Mouse (Mus musculus) Patski (cell line): ENCODE results near the gene Ap1g2. TPM values are rescaled to one million over a fixed set of nuclear protein-coding genes. Genes with fewer than 3 reads are reported as not detected.

Experiments
- ATAC-seq: fragments of 100-300 bp; one replicate; pipeline ENCODE4 v1.8.0; 2021
- CTCF ChIA-PET: fragments of 350-600 bp; sonication (Branson Sonifier 250); formaldehyde crosslinking; loops from one replicate; lab custom pipeline; 2022; ENCODE audit warnings: inconsistent platforms; lab: Charles Lee
- POLR2A ChIA-PET: fragments of 350-600 bp; sonication (Branson Sonifier 250); formaldehyde crosslinking; loops from one replicate; lab custom pipeline; 2022; ENCODE audit warnings: antibody characterized with exemption, inconsistent platforms; lab: Charles Lee
- DNase-seq: peaks from one replicate; pipeline ENCODE4 v3.0.0-alpha.2; 2011; ENCODE audit warnings: low read depth, low spot score
- H3K27me3 ChIP-seq: fragments of 371-371 bp; one replicate; pipeline ENCODE4 v1.5.1; 2021
- CTCF ChIP-seq: fragments of 100-300 bp; IDR thresholded peaks from one replicate; pipeline ENCODE4 v1.5.1; 2021
- in situ Hi-C: fragments of 300-500 bp; cut with MboI; formaldehyde crosslinking; loops from 3 replicates; pipeline ENCODE4 v1.11.1; 2018; ENCODE audit warnings: low pct_unique_long_range_greater_than_20kb, mixed read lengths
- polyA plus RNA-seq: library from polyadenylated mRNA; unstranded; gene quantifications from one replicate; pipeline ENCODE4 v1.2.3, GENCODE M21; 2021

The Ap1g2 gene
- polyA plus RNA-seq, 1 experiment from 2014 or later: 25.9 TPM

- in situ Hi-C loops: no loop called here
- POLR2A ChIA-PET: interaction anchor here (0.8 kb wide), 1 partner anchor 76 kb away, joined by 3 read pairs; the partner anchor contains the start of gene Ngdn
- DNase-seq (no peak), ATAC-seq (no peak)
- TF ChIP-seq CTCF: no peak
- CTCF ChIA-PET: interaction anchor here (1.9 kb wide), 1 partner anchor 9 kb away, joined by 4 read pairs; no protein-coding TSS in a partner anchor
- H3K27me3 ChIP-seq: no peaks in the 10 kb centered on the region
Observed at GRCm38 (mm10) chr14:55091209-55091865, 15.1 kb downstream of the Ap1g2 start.

GRCm38 (mm10) chr14:55089199-55089947, 17.0 kb downstream of the Ap1g2 start:
- CTCF ChIA-PET: interaction anchor here (1.5 kb wide), 1 partner anchor 10 kb away, joined by 4 read pairs; no protein-coding TSS in a partner anchor
- TF ChIP-seq CTCF: no peak
- POLR2A ChIA-PET: no interaction called here
- in situ Hi-C loops: no loop called here
- DNase-seq (no peak), ATAC-seq (no peak)
- H3K27me3 ChIP-seq: no peaks in the 10 kb centered on the region

- ATAC-seq (no peak), DNase-seq (no peak)
- no peaks in the 10 kb centered on the region for H3K27me3 ChIP-seq
- no peak for TF ChIP-seq CTCF
- in situ Hi-C loops: no loop called here
- POLR2A ChIA-PET: no interaction called here
- CTCF ChIA-PET: interaction anchor here (2.3 kb wide), 1 partner anchor 58 kb away, joined by 10 read pairs; no protein-coding TSS in a partner anchor
Observed at GRCm38 (mm10) chr14:55086009-55086514, 20.3 kb downstream of the Ap1g2 start.

- TF ChIP-seq CTCF: no peak
- POLR2A ChIA-PET: no interaction called here
- in situ Hi-C loops: no loop called here
- H3K27me3 ChIP-seq: no peaks in the 10 kb centered on the region
- ATAC-seq (no peak), DNase-seq (no peak)
- CTCF ChIA-PET: interaction anchor here (1.2 to 2.3 kb wide), 2 partner anchors 39 to 57 kb away, joined by 3 to 10 read pairs; no protein-coding TSS in a partner anchor
Observed at GRCm38 (mm10) chr14:55085324-55086008, 20.9 kb downstream of the Ap1g2 start.

- no peak for TF ChIP-seq CTCF
- DNase-seq (no peak), ATAC-seq (no peak)
- H3K27me3 ChIP-seq: no peaks in the 10 kb centered on the region
- in situ Hi-C loops: loop anchor here (5.0 kb wide), 2 partner anchors 56 to 181 kb away; no protein-coding TSS in a partner anchor
- CTCF ChIA-PET: interaction anchor here (0.8 to 2.3 kb wide), 7 partner anchors 9 to 355 kb away, joined by 3 to 10 read pairs (median 4); no protein-coding TSS in a partner anchor
- POLR2A ChIA-PET: interaction anchor here (0.6 to 1.5 kb wide), 2 partner anchors 13 to 55 kb away, joined by 3 to 4 read pairs; no protein-coding TSS in a partner anchor
Observed at GRCm38 (mm10) chr14:55083481-55083880, 22.9 kb downstream of the Ap1g2 start.

- no peaks in the 10 kb centered on the region for H3K27me3 ChIP-seq
- CTCF ChIA-PET: interaction anchor here (1.8 kb wide), 1 partner anchor 16 kb away, joined by 5 read pairs; no protein-coding TSS in a partner anchor
- TF ChIP-seq CTCF: no peak
- POLR2A ChIA-PET: interaction anchor here (1.1 kb wide), 1 partner anchor 23 kb away, joined by 3 read pairs; no protein-coding TSS in a partner anchor
- in situ Hi-C loops: loop anchor here (5.0 kb wide), 2 partner anchors 54 to 179 kb away; no protein-coding TSS in a partner anchor
- ATAC-seq (no peak), DNase-seq (no peak)
Observed at GRCm38 (mm10) chr14:55081105-55081504, 25.3 kb downstream of the Ap1g2 start.

- in situ Hi-C loops: no loop called here
- ATAC-seq (peak; percentile 46), DNase-seq (no peak)
- H3K27me3 ChIP-seq: no peaks in the 10 kb centered on the region
- POLR2A ChIA-PET: no interaction called here
- TF ChIP-seq CTCF: no peak
- CTCF ChIA-PET: interaction anchor here (1.0 to 5.9 kb wide), 9 partner anchors 8 to 54 kb away, joined by 3 to 79 read pairs (median 7); partner anchors contain the start of gene Thtpa
Observed at GRCm38 (mm10) chr14:55079214-55079970, 27.0 kb downstream of the Ap1g2 start.

GRCm38 (mm10) chr14:55078366-55078989, 27.9 kb downstream of the Ap1g2 start:
- CTCF ChIA-PET: interaction anchor here (1.0 to 5.9 kb wide), 9 partner anchors 9 to 63 kb away, joined by 3 to 79 read pairs (median 7); partner anchors contain the start of genes Ngdn and Thtpa
- H3K27me3 ChIP-seq: no peaks in the 10 kb centered on the region
- DNase-seq: no peak
- in situ Hi-C loops: no loop called here
- ATAC-seq: no peak
- POLR2A ChIA-PET: interaction anchor here (0.7 kb wide), 1 partner anchor 51 kb away, joined by 3 read pairs; no protein-coding TSS in a partner anchor
- no peak for TF ChIP-seq CTCF
